Mouse (Mus musculus) midbrain, embryonic 14.5 days (tissue): ENCODE measurements around the gene Btg1. TPM values are rescaled to one million over a fixed set of nuclear protein-coding genes. Genes with fewer than 3 reads are reported as not detected.

ENCODE experiments used
- ATAC-seq: fragments of 200-750 bp; cut with Nextera tagmentation; 2 replicates; pipeline ENCODE4 v1.8.0; 2017; ENCODE audit warnings: moderate number of reproducible peaks, moderate library complexity; ENCODE audit not compliant: low FRiP score, low TSS enrichment
- DNase-seq: peaks from one replicate; pipeline ENCODE4 v3.0.0-alpha.2; 2015
- H3K27ac ChIP-seq: fragments of 300-500 bp; sonication (generic); replicated peaks from 2 replicates; pipeline ENCODE4 v1.5.1; 2014; ENCODE audit warnings: mild to moderate bottlenecking, low read depth, low read length, moderate library complexity
- H3K27me3 ChIP-seq: fragments of 300-500 bp; sonication (generic); 2 replicates; pipeline ENCODE4 v1.6.1; 2014; ENCODE audit warnings: low read length, control low read depth, mixed read lengths; ENCODE audit not compliant: control insufficient read depth, insufficient read depth
- H3K36me3 ChIP-seq: fragments of 300-500 bp; sonication (generic); 2 replicates; pipeline ENCODE4 v1.6.1; 2014; ENCODE audit warnings: low read length, control low read depth; ENCODE audit not compliant: control insufficient read depth, insufficient read depth
- H3K4me1 ChIP-seq: fragments of 300-500 bp; sonication (generic); 2 replicates; pipeline ENCODE4 v1.6.1; 2014; ENCODE audit warnings: mild to moderate bottlenecking, antibody characterized with exemption, low read length, control low read depth; ENCODE audit not compliant: control insufficient read depth, insufficient read depth
- H3K4me2 ChIP-seq: fragments of 300-500 bp; sonication (generic); 2 replicates; pipeline ENCODE4 v1.6.1; 2014; ENCODE audit warnings: mild to moderate bottlenecking, low read length, moderate library complexity
- H3K4me3 ChIP-seq: fragments of 300-500 bp; sonication (generic); replicated peaks from 2 replicates; pipeline ENCODE4 v1.5.1; 2014; ENCODE audit warnings: low read depth, low read length
- H3K9ac ChIP-seq: fragments of 300-500 bp; sonication (generic); replicated peaks from 2 replicates; pipeline ENCODE4 v1.6.1; 2014; ENCODE audit warnings: mild to moderate bottlenecking, low read length, moderate library complexity
- H3K9me3 ChIP-seq: fragments of 300-500 bp; sonication (generic); 2 replicates; pipeline ENCODE4 v1.6.1; 2016; ENCODE audit warnings: low read length, control low read depth, mixed read lengths; ENCODE audit not compliant: control insufficient read depth
- WGBS: fragments of 180-500 bp; shearing (Covaris S2); extraction: QIAGEN DNeasy Blood & Tissue Kit; methylation state at CpG from one replicate; pipeline ENCODE4 v1.1.7; 2014; 5-methylcytosine and 5-hydroxymethylcytosine counted together
- polyA plus RNA-seq: library from polyadenylated mRNA; unstranded; fragments of >200 nt; fragmentation: Nextera tagmentation; extraction: Ambion mirVana; gene quantifications from 2 replicates; pipeline ENCODE4 v1.2.1, GENCODE M21; 2014

Gene Btg1
- 66.7 and 70.7 TPM in 2 replicates for polyA plus RNA-seq

DNA sequence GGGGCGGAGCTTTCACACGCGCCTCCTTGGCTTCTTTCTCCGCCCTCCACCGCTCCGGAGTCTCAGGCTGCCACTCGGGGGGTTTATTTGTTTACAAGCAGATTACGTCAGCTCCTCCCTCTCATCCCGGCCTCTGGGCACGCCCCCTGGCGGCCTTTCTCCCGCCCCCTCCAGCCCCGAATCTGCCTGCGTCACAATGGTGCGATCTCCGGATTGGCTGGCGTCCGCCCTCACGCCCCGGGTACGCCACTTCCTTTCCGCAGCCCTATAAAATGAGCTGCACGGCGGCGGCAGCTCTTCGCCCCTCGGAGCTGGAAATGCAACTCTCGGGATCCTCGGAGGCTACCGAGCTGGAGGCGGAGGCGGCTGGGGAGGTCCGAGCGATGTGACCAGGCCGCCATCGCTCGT lies at the start of gene Btg1:
Gene Btg1 (plus strand): TSS at position 298 of the 408 bp plus-strand sequence.
- DNase-seq (peak; percentile 99), ATAC-seq (peak; percentile 96)
- H3K4me2 ChIP-seq: peak within 1 kb of the TSS; percentile 57
- H3K4me3 ChIP-seq: peak within 1 kb of the TSS; percentile 98
- peak within 1 kb of the TSS; percentile 99 for H3K9ac ChIP-seq
- WGBS: under 1% methylated on average over 37 of the region's 37 CpGs
- H3K27me3 ChIP-seq: no peaks in the 10 kb centered on the region
- peaks cover 9% of the 10 kb centered on the region for H3K4me1 ChIP-seq
- H3K27ac ChIP-seq: peak within 1 kb of the TSS; percentile 96
- H3K36me3 ChIP-seq: peaks cover 17% of the 10 kb centered on the region
- no peaks in the 10 kb centered on the region for H3K9me3 ChIP-seq

GRCm38 (mm10) chr10:96569469-96569868 lies 47.3 kb upstream of the Btg1 start:
- DNase-seq (no peak), ATAC-seq (no peak)
- WGBS: 81% methylated on average over 8 of the region's 8 CpGs
- no peak overlapping the region for H3K4me3 ChIP-seq
- H3K36me3 ChIP-seq: no peaks in the 10 kb centered on the region
- no peaks in the 10 kb centered on the region for H3K9me3 ChIP-seq
- H3K4me1 ChIP-seq: peaks cover 7% of the 10 kb centered on the region; the same call in 1 of the 2 replicates
- no peak overlapping the region for H3K4me2 ChIP-seq
- H3K27me3 ChIP-seq: no peaks in the 10 kb centered on the region
- H3K27ac ChIP-seq: no peak overlapping the region
- H3K9ac ChIP-seq: no peak overlapping the region

GRCm38 (mm10) chr10:96571176-96571575 lies 45.6 kb upstream of the Btg1 start:
- ATAC-seq: no peak

GRCm38 (mm10) chr10:96574786-96575185 lies 42.0 kb upstream of the Btg1 start:
- H3K9ac ChIP-seq: no peak overlapping the region
- 81% methylated on average over 6 of the region's 6 CpGs for WGBS
- no peaks in the 10 kb centered on the region for H3K9me3 ChIP-seq
- H3K4me2 ChIP-seq: no peak overlapping the region
- DNase-seq: no peak
- no peak for ATAC-seq
- H3K27me3 ChIP-seq: no peaks in the 10 kb centered on the region
- H3K36me3 ChIP-seq: no peaks in the 10 kb centered on the region
- H3K4me3 ChIP-seq: no peak overlapping the region
- no peak overlapping the region for H3K27ac ChIP-seq
- H3K4me1 ChIP-seq: peaks cover 7% of the 10 kb centered on the region; the same call in 1 of the 2 replicates

More at GRCm38 (mm10) chr10:96571176-96571575, 45.6 kb upstream of the Btg1 start:
- no peak overlapping the region for H3K4me3 ChIP-seq
- WGBS: 49% methylated on average over 4 of the region's 4 CpGs
- peaks cover 7% of the 10 kb centered on the region; the same call in 1 of the 2 replicates for H3K4me1 ChIP-seq
- 0 out of 2 replicates have a peak overlapping the region, but pooled peaks have one; percentile 41 for H3K27ac ChIP-seq
- H3K4me2 ChIP-seq: no peak overlapping the region
- no peaks in the 10 kb centered on the region for H3K36me3 ChIP-seq
- DNase-seq: peak; percentile 36
- no peaks in the 10 kb centered on the region for H3K9me3 ChIP-seq
- H3K9ac ChIP-seq: no peak overlapping the region
- no peaks in the 10 kb centered on the region for H3K27me3 ChIP-seq

DNA sequence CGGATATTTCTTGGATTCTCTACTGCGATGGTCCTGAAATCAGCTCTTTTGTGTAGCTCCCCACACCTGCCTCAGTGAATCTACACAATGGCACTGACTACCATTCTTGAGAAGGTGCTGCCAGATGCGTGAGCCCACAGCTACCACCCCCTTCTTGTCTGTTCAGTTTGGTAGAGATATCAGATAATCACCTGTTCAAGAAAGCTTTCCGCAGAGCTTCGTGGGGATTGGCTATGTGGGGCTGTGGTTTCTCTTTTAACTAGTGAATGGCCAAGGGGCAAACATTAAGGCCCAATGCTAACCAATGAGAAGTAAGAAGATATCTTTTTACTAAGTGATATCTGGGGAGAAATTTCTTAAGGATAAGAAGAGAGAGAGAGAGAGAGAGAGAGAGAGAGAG lies 41.5 kb upstream of the Btg1 start:
- no peak for ATAC-seq
- Histone ChIP-seq H3K4me3 (no peak overlapping the region), H3K27ac (no peak overlapping the region), H3K9ac (no peak overlapping the region), H3K4me2 (no peak overlapping the region), H3K4me1 (peaks cover 7% of the 10 kb centered on the region; the same call in 1 of the 2 replicates), H3K27me3 (no peaks in the 10 kb centered on the region), H3K36me3 (no peaks in the 10 kb centered on the region), H3K9me3 (no peaks in the 10 kb centered on the region)
- 87% methylated on average over 5 of the region's 5 CpGs for WGBS
- no peak for DNase-seq

GRCm38 (mm10) chr10:96578924-96579323 lies 37.9 kb upstream of the Btg1 start:
- Histone ChIP-seq H3K9me3 (no peaks in the 10 kb centered on the region), H3K27me3 (no peaks in the 10 kb centered on the region), H3K9ac (no peak overlapping the region), H3K4me3 (no peak overlapping the region), H3K4me2 (no peak overlapping the region), H3K4me1 (peaks cover 8% of the 10 kb centered on the region; the same call in 1 of the 2 replicates), H3K36me3 (no peaks in the 10 kb centered on the region), H3K27ac (no peak overlapping the region)
- ATAC-seq: no peak
- no peak for DNase-seq
- 86% methylated on average over 5 of the region's 5 CpGs for WGBS

DNA sequence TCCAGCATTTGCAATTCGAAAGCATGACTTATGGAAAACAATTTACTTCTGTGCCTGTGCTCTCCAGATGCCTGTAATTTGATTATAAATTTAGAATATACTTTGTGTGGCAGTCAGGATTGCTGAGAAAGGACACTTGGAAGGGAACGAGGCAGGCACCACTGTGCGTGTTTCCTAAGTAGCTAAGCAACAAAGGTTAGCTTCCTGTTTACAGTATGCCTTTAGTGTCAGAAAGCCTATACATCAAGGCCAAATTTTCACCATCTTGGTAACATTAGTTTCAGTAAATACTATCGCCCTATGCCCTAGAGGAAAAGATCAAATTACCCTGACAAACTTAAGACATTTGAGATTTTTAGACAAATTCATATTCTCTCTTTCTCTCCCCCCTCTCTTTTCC lies 37.4 kb upstream of the Btg1 start:
- WGBS: 74% methylated on average over 4 of the region's 4 CpGs
- ATAC-seq: no peak
- no peak overlapping the region for H3K27ac ChIP-seq
- peaks cover 8% of the 10 kb centered on the region; the same call in 1 of the 2 replicates for H3K4me1 ChIP-seq
- no peak overlapping the region for H3K4me3 ChIP-seq
- H3K9me3 ChIP-seq: no peaks in the 10 kb centered on the region
- no peaks in the 10 kb centered on the region for H3K36me3 ChIP-seq
- H3K4me2 ChIP-seq: no peak overlapping the region
- H3K27me3 ChIP-seq: no peaks in the 10 kb centered on the region
- no peak overlapping the region for H3K9ac ChIP-seq
- no peak for DNase-seq

DNA sequence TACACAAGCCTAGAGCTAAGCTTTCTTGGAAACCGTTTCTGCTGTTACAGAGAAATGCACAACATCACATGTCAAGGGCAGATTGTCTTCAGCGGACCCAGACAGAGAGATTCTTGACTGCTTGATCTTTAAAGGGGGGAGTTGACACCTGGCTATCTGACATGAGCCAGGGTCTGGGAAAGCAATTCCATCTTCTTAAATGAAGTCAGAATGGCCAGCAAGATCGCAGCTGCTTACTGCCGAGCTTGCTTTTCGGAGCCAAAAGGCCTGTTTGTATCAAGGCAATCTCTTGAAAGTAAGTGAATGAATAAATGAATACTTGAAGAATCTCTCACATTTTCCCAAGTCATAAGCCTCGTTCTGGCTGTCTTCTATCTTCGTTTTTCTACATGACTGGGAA lies 36.6 kb upstream of the Btg1 start:
- H3K27ac ChIP-seq: no peak overlapping the region

GRCm38 (mm10) chr10:96581232-96581631 lies 35.6 kb upstream of the Btg1 start:
- peak overlapping the region; percentile 57 for H3K27ac ChIP-seq

More for the DNA sequence above, 36.6 kb upstream of the Btg1 start:
- peaks cover 8% of the 10 kb centered on the region; the same call in 1 of the 2 replicates for H3K4me1 ChIP-seq
- no peak overlapping the region for H3K4me3 ChIP-seq
- peak; percentile 17 for DNase-seq
- no peak overlapping the region for H3K9ac ChIP-seq
- WGBS: 74% methylated on average over 7 of the region's 7 CpGs
- no peak overlapping the region for H3K4me2 ChIP-seq
- no peaks in the 10 kb centered on the region for H3K27me3 ChIP-seq
- no peaks in the 10 kb centered on the region for H3K36me3 ChIP-seq
- no peaks in the 10 kb centered on the region for H3K9me3 ChIP-seq
- ATAC-seq: no peak

More at GRCm38 (mm10) chr10:96581232-96581631, 35.6 kb upstream of the Btg1 start:
- Histone ChIP-seq H3K27me3 (no peaks in the 10 kb centered on the region), H3K36me3 (no peaks in the 10 kb centered on the region), H3K4me1 (peaks cover 8% of the 10 kb centered on the region; the same call in 1 of the 2 replicates), H3K4me2 (no peak overlapping the region), H3K9ac (no peak overlapping the region), H3K4me3 (no peak overlapping the region), H3K9me3 (no peaks in the 10 kb centered on the region)
- peak; percentile 49 for DNase-seq
- 21% methylated on average over 6 of the region's 6 CpGs for WGBS
- ATAC-seq: no peak; the same call in 1 of the 2 replicates
